Mouse (Mus musculus): Measurements from ENCODE around the gene 2410004B18Rik. TPM values are rescaled to one million over a fixed set of nuclear protein-coding genes. Genes with fewer than 3 reads are reported as not detected.

2410004B18Rik gene
- polyA plus RNA-seq, 1 experiment: 20.0 TPM

GRCm38 (mm10) chr3:145946654-145947053 is 8.8 kb downstream of the 2410004B18Rik start:
- H3K4me1 ChIP-seq (ENCODE audit: control insufficient read depth, insufficient read depth, insufficient read length, low read length): no peaks in the 10 kb centered on the region
- no peak overlapping the region for H3K27ac ChIP-seq (ENCODE audit: insufficient read depth, low read depth, low read length)
- WGBS: 77% methylated on average over 2 of the region's 2 CpGs
- peaks cover 23% of the 10 kb centered on the region for H3K36me3 ChIP-seq (ENCODE audit: control insufficient read depth, insufficient read depth, low read length)
- H3K27me3 ChIP-seq (ENCODE audit: control insufficient read depth, insufficient read depth, low read length): no peaks in the 10 kb centered on the region
- TF ChIP-seq CTCF (IDR thresholded peaks at IDR 0.05; ENCODE audit: extremely low read depth, insufficient read length, insufficient replicate concordance, low read depth, low read length) (no peak), POLR2A (IDR thresholded peaks at IDR 0.05; ENCODE audit: low read depth, low read length) (no peak)
- H3K4me3 ChIP-seq (ENCODE audit: low read depth, low read length): no peak overlapping the region

- peaks cover 3% of the 10 kb centered on the region; the same call in 1 of the 2 replicates for H3K4me1 ChIP-seq (ENCODE audit: control insufficient read depth, insufficient read depth, insufficient read length, low read length)
- H3K36me3 ChIP-seq (ENCODE audit: control insufficient read depth, insufficient read depth, low read length): peaks cover 20% of the 10 kb centered on the region
- H3K27ac ChIP-seq (ENCODE audit: insufficient read depth, low read depth, low read length): no peak overlapping the region
- H3K27me3 ChIP-seq (ENCODE audit: control insufficient read depth, insufficient read depth, low read length): no peaks in the 10 kb centered on the region
- H3K4me3 ChIP-seq (ENCODE audit: low read depth, low read length): no peak overlapping the region
- 22% methylated on average over 6 of the region's 6 CpGs for WGBS
- TF ChIP-seq POLR2A (IDR thresholded peaks at IDR 0.05; ENCODE audit: low read depth, low read length) (no peak), CTCF (IDR thresholded peaks at IDR 0.05; ENCODE audit: extremely low read depth, insufficient read length, insufficient replicate concordance, low read depth, low read length) (no peak)
Observed at GRCm38 (mm10) chr3:145947539-145948204, 9.9 kb downstream of the 2410004B18Rik start.

- 4% methylated on average over 15 of the region's 15 CpGs for WGBS
- H3K27ac ChIP-seq (ENCODE audit: insufficient read depth, low read depth, low read length): peak overlapping the region; percentile 49; the same call in 1 of the 2 replicates
- H3K36me3 ChIP-seq (ENCODE audit: control insufficient read depth, insufficient read depth, low read length): no peaks in the 10 kb centered on the region; the same call in 1 of the 2 replicates
- H3K27me3 ChIP-seq (ENCODE audit: control insufficient read depth, insufficient read depth, low read length): no peaks in the 10 kb centered on the region
- H3K4me3 ChIP-seq (ENCODE audit: low read depth, low read length): peak overlapping the region; percentile 25
- peaks cover 8% of the 10 kb centered on the region; the same call in 1 of the 2 replicates for H3K4me1 ChIP-seq (ENCODE audit: control insufficient read depth, insufficient read depth, insufficient read length, low read length)
- peak; percentile 55; the same call in 1 of the 2 replicates for TF ChIP-seq CTCF (IDR thresholded peaks at IDR 0.05; ENCODE audit: extremely low read depth, insufficient read length, insufficient replicate concordance, low read depth, low read length)
- no peak for TF ChIP-seq POLR2A (IDR thresholded peaks at IDR 0.05; ENCODE audit: low read depth, low read length)
Observed at GRCm38 (mm10) chr3:145950034-145950814, 12.4 kb downstream of the 2410004B18Rik start.

GRCm38 (mm10) chr3:145950815-145951130 is 13.0 kb downstream of the 2410004B18Rik start:
- H3K4me3 ChIP-seq (ENCODE audit: low read depth, low read length): no peak overlapping the region
- 30% methylated on average over 5 of the region's 5 CpGs for WGBS
- TF ChIP-seq CTCF (IDR thresholded peaks at IDR 0.05; ENCODE audit: extremely low read depth, insufficient read length, insufficient replicate concordance, low read depth, low read length) (no peak), POLR2A (IDR thresholded peaks at IDR 0.05; ENCODE audit: low read depth, low read length) (no peak)

GRCm38 (mm10) chr3:145951287-145952165 is 13.7 kb downstream of the 2410004B18Rik start:
- Histone ChIP-seq H3K4me1 (ENCODE audit: control insufficient read depth, insufficient read depth, insufficient read length, low read length) (peaks cover 8% of the 10 kb centered on the region; the same call in 1 of the 2 replicates), H3K4me3 (ENCODE audit: low read depth, low read length) (no peak overlapping the region), H3K36me3 (ENCODE audit: control insufficient read depth, insufficient read depth, low read length) (no peaks in the 10 kb centered on the region), H3K27me3 (ENCODE audit: control insufficient read depth, insufficient read depth, low read length) (no peaks in the 10 kb centered on the region), H3K27ac (ENCODE audit: insufficient read depth, low read depth, low read length) (no peak overlapping the region)
- 64% methylated on average over 17 of the region's 17 CpGs for WGBS
- TF ChIP-seq CTCF (IDR thresholded peaks at IDR 0.05; ENCODE audit: extremely low read depth, insufficient read length, insufficient replicate concordance, low read depth, low read length): no peak
- TF ChIP-seq POLR2A (IDR thresholded peaks at IDR 0.05; ENCODE audit: low read depth, low read length): no peak

More at GRCm38 (mm10) chr3:145950815-145951130, 13.0 kb downstream of the 2410004B18Rik start:
- H3K27me3 ChIP-seq (ENCODE audit: control insufficient read depth, insufficient read depth, low read length): no peaks in the 10 kb centered on the region
- no peak overlapping the region for H3K27ac ChIP-seq (ENCODE audit: insufficient read depth, low read depth, low read length)
- H3K4me1 ChIP-seq (ENCODE audit: control insufficient read depth, insufficient read depth, insufficient read length, low read length): peaks cover 8% of the 10 kb centered on the region; the same call in 1 of the 2 replicates
- no peaks in the 10 kb centered on the region for H3K36me3 ChIP-seq (ENCODE audit: control insufficient read depth, insufficient read depth, low read length)

GRCm38 (mm10) chr3:145952945-145953344 is 15.1 kb downstream of the 2410004B18Rik start:
- H3K4me1 ChIP-seq (ENCODE audit: control insufficient read depth, insufficient read depth, insufficient read length, low read length): peaks cover 8% of the 10 kb centered on the region; the same call in 1 of the 2 replicates
- H3K36me3 ChIP-seq (ENCODE audit: control insufficient read depth, insufficient read depth, low read length): no peaks in the 10 kb centered on the region
- H3K27me3 ChIP-seq (ENCODE audit: control insufficient read depth, insufficient read depth, low read length): no peaks in the 10 kb centered on the region
- no peak overlapping the region for H3K4me3 ChIP-seq (ENCODE audit: low read depth, low read length)
- H3K27ac ChIP-seq (ENCODE audit: insufficient read depth, low read depth, low read length): peak overlapping the region; percentile 73
- WGBS: 21% methylated on average over 7 of the region's 7 CpGs
- no peak for TF ChIP-seq POLR2A (IDR thresholded peaks at IDR 0.05; ENCODE audit: low read depth, low read length)
- TF ChIP-seq CTCF (IDR thresholded peaks at IDR 0.05; ENCODE audit: extremely low read depth, insufficient read length, insufficient replicate concordance, low read depth, low read length): no peak
